Mouse (Mus musculus) forebrain, postnatal 0 days (tissue): ENCODE data around the gene Haus2. TPM values are rescaled to one million over a fixed set of nuclear protein-coding genes. Genes with fewer than 3 reads are reported as not detected.
"Not testable (repeated sequence)": the region's sequence is repeated elsewhere in the genome, so short reads cannot be mapped to it uniquely, and the experiment has no call there.

Source experiments
- ATAC-seq: fragments of 200-750 bp; cut with Nextera tagmentation; 2 replicates; pipeline ENCODE4 v1.8.0; 2017; ENCODE audit warnings: mild to moderate bottlenecking, moderate library complexity
- DNase-seq: peaks from one replicate; pipeline ENCODE4 v3.0.0-alpha.2; 2015
- H3K27ac ChIP-seq: fragments of 300-500 bp; sonication (generic); 2 replicates; pipeline ENCODE4 v1.5.1; 2014; ENCODE audit warnings: low read depth, mild to moderate bottlenecking, antibody characterized with exemption, low read length, moderate library complexity, mixed read lengths
- H3K27me3 ChIP-seq: fragments of 300-500 bp; sonication (generic); 2 replicates; pipeline ENCODE4 v1.6.1; 2014; ENCODE audit warnings: mild to moderate bottlenecking, low read length, mixed read lengths; ENCODE audit not compliant: insufficient read depth
- H3K36me3 ChIP-seq: fragments of 300-500 bp; sonication (generic); 2 replicates; pipeline ENCODE4 v1.6.1; 2014; ENCODE audit warnings: mild to moderate bottlenecking, moderate library complexity; ENCODE audit not compliant: insufficient read depth
- H3K4me1 ChIP-seq: fragments of 300-500 bp; sonication (generic); 2 replicates; pipeline ENCODE4 v1.6.1; 2014; ENCODE audit warnings: antibody characterized with exemption; ENCODE audit not compliant: insufficient read depth
- H3K4me2 ChIP-seq: fragments of 300-500 bp; sonication (generic); 2 replicates; pipeline ENCODE4 v1.6.1; 2014; ENCODE audit warnings: low read depth, mild to moderate bottlenecking, moderate library complexity
- H3K4me3 ChIP-seq: fragments of 300-500 bp; sonication (generic); 2 replicates; pipeline ENCODE4 v1.5.1; 2014; ENCODE audit warnings: low read depth, low read length, mixed read lengths
- H3K9ac ChIP-seq: fragments of 300-500 bp; sonication (generic); 2 replicates; pipeline ENCODE4 v1.6.1; 2014; ENCODE audit warnings: mild to moderate bottlenecking
- H3K9me3 ChIP-seq: fragments of 300-500 bp; sonication (generic); 2 replicates; pipeline ENCODE4 v1.6.1; 2016; ENCODE audit warnings: low read length
- CTCF ChIP-seq: sonication (generic); IDR thresholded peaks from 2 replicates; pipeline ENCODE4 v1.5.1; 2016; ENCODE audit warnings: antibody characterized with exemption, control low read depth, low read depth
- WGBS: fragments of 180-500 bp; shearing (Covaris S2); extraction: QIAGEN DNeasy Blood & Tissue Kit; methylation state at CpG from one replicate; pipeline ENCODE4 v1.1.7; 2014; 5-methylcytosine and 5-hydroxymethylcytosine counted together
- polyA plus RNA-seq: library from polyadenylated mRNA; unstranded; fragments of >200 nt; fragmentation: Nextera tagmentation; extraction: Ambion mirVana; gene quantifications from 2 replicates; pipeline ENCODE4 v1.2.1, GENCODE M21; 2015
- total RNA-seq: library from RNA; depleted of rRNA; stranded (reverse); fragments of >200 nt; gene quantifications from 2 replicates; pipeline ENCODE4 v1.2.3, GENCODE M21; 2014; rRNA removed

Haus2 gene
- total RNA-seq: 30.6 and 33.8 TPM in 2 replicates
- 20.5 and 36.8 TPM in 2 replicates for polyA plus RNA-seq

DNA sequence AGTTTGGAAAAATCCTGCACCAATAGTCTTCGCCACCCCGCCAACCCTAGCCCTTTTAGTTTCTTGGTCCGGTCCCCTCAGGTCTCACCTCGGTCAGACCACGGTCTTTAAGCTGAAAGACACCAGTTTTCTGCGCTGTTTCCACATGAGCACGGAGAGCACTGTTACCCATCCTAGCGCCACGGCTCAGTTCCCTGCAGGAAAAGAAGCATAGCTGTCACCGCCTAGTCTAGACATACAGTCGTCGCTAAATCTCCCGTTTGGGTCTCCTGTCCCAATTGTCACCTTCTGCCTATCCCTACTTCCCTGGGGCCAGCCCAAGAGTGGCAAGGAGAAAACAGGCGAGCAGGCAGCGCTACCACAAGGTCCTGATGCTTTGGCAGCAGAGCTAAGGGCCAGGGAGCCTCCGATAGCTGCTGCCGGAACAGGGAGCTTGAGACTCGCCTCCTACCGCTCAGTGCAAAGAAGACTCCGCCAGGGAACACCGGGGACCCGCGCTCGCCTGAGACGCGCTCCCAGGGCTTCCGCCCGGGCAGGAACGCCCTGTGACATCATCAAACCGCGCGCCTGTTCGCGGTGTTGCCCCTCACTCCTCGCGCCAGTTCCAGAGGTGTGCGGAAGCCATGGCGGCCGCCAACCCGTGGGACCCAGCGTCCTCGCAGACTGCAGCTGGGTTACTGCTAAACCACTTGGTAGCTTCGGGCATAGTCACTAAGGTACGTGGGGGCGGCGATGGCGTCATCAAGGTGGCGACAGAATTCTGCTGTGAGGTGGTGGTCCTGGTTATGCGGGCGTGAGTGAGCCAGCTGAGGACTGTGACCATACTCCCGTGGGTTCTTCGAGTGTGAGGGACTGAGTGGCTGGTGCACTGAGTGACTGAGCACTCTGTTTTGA is at the start of gene Haus2, which contains the start of gene Lrrc57:
Gene Haus2 (plus strand): TSS at position 554 of the 894 bp plus-strand sequence.
Gene Lrrc57 (minus strand): TSS at position 691 of the 894 bp plus-strand sequence.
- H3K27me3 ChIP-seq: no peaks in the 10 kb centered on the region
- peaks cover 8% of the 10 kb centered on the region for H3K4me1 ChIP-seq
- H3K36me3 ChIP-seq: peaks cover 13% of the 10 kb centered on the region
- peak; percentile 97 for ATAC-seq
- peak within 1 kb of the TSS; percentile 54 for H3K4me2 ChIP-seq
- peak within 1 kb of the TSS; percentile 84 for H3K27ac ChIP-seq
- peak; percentile 44 for TF ChIP-seq CTCF
- H3K4me3 ChIP-seq: peak within 1 kb of the TSS; percentile 64
- WGBS: 1% methylated on average over 52 of the region's 52 CpGs
- peak; percentile 94 for DNase-seq
- H3K9ac ChIP-seq: peak within 1 kb of the TSS; percentile 74
- H3K9me3 ChIP-seq: no peaks in the 10 kb centered on the region

DNA sequence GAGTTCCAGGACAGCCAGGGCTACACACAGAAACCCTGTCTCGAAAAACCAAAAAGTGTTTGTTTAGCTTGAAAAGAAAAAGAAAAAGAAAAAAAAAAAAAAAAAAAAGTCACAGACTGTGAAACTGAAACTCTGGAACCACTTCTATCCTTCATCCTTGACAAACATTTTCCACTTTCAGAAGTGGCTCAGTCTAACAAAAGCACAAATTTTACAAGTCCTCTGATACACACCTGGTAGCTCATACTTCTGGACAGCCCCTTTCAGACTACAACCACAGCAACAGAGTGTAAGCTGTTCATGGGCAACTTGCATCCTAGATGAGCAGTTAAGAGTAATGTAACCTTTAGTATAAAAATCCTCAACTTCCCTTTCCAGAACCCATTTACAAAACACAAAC is 47.7 kb upstream of the Haus2 start:
- H3K27me3 ChIP-seq: no peaks in the 10 kb centered on the region
- DNase-seq (no peak), ATAC-seq (no peak)
- no peak overlapping the region for H3K27ac ChIP-seq
- TF ChIP-seq CTCF: no peak
- no peak overlapping the region for H3K9ac ChIP-seq
- H3K9me3 ChIP-seq: no peaks in the 10 kb centered on the region
- H3K4me2 ChIP-seq: no peak overlapping the region
- H3K4me3 ChIP-seq: no peak overlapping the region
- no peaks in the 10 kb centered on the region for H3K36me3 ChIP-seq
- H3K4me1 ChIP-seq: peaks cover 7% of the 10 kb centered on the region; the same call in 1 of the 2 replicates
- WGBS: 100% methylated on average over 1 of the region's 1 CpGs

DNA sequence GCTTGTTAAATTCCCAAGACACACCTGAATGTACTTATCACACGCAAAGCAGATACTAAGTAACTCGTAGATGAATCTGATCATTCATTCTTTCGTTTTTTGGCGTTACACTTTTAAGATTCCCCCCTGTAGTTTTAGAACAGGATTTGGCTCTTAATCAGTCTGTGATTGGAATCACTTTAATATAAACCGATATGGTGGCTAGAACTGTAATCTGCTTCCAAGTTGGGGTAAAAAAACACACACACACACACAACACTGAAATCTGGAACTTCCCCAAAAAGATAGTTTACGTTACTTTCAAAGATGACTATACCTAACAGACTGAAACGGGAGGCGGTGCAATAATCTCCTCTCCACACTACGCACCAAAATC is 46.3 kb upstream of the Haus2 start:
- no peak for TF ChIP-seq CTCF
- Histone ChIP-seq H3K4me3 (peak overlapping the region; percentile 95), H3K27ac (no peak overlapping the region), H3K36me3 (no peaks in the 10 kb centered on the region), H3K27me3 (no peaks in the 10 kb centered on the region), H3K9me3 (no peaks in the 10 kb centered on the region), H3K4me1 (peaks cover 7% of the 10 kb centered on the region; the same call in 1 of the 2 replicates), H3K4me2 (peak overlapping the region; percentile 73), H3K9ac (peak overlapping the region; percentile 97)
- WGBS: 24% methylated on average over 9 of the region's 9 CpGs
- no peak for DNase-seq
- no peak for ATAC-seq

DNA sequence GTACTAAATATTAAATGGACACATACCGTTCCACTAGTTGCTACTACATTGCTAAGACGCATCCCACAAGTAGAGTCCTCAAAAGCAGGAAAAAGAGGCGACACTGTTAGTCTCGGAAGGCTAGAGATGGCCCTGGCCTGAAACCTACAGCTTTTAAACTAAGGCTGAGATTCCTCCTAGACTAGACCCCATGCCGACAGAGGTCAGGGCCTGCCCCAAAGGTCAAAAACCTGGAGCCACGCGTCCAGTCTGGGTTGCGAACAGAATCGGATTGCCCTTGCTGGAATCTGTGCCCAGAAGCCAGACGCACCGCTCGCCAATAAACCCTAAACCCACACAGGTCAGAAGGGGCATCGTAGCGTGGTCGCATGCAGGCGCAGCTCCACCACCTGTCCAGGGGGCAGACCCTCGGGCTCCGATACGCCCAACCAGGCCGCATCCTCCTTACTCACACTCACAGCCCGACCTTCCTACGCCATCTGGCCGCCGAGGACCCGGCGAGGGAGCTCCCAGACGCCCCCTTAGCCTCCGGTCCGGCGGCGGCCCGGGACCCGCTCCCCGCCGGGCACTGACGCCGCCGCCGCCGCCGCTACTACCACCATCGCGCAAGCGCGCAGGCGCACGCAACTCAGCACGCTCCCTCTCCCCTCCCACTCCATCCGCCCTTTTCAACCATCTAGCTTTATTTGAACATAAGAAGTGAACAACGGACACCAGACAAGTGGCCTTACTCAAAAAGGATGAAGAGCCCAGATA is 45.8 kb upstream of the Haus2 start, which contains the start of gene Zfp106:
Gene Zfp106 (minus strand): TSS at position 609 of the 756 bp plus-strand sequence.
- peak within 1 kb of the TSS; percentile 73 for H3K4me2 ChIP-seq
- H3K9ac ChIP-seq: peak within 1 kb of the TSS; percentile 97
- peaks cover 7% of the 10 kb centered on the region; the same call in 1 of the 2 replicates for H3K4me1 ChIP-seq
- ATAC-seq (peak; percentile 93), DNase-seq (peak; percentile 92)
- peak within 1 kb of the TSS; percentile 62 for H3K27ac ChIP-seq
- no peaks in the 10 kb centered on the region for H3K27me3 ChIP-seq
- WGBS: under 1% methylated on average over 49 of the region's 50 CpGs
- H3K36me3 ChIP-seq: no peaks in the 10 kb centered on the region
- no peak; the same call in 1 of the 2 replicates for TF ChIP-seq CTCF
- H3K4me3 ChIP-seq: peak within 1 kb of the TSS; percentile 95
- H3K9me3 ChIP-seq: no peaks in the 10 kb centered on the region

DNA sequence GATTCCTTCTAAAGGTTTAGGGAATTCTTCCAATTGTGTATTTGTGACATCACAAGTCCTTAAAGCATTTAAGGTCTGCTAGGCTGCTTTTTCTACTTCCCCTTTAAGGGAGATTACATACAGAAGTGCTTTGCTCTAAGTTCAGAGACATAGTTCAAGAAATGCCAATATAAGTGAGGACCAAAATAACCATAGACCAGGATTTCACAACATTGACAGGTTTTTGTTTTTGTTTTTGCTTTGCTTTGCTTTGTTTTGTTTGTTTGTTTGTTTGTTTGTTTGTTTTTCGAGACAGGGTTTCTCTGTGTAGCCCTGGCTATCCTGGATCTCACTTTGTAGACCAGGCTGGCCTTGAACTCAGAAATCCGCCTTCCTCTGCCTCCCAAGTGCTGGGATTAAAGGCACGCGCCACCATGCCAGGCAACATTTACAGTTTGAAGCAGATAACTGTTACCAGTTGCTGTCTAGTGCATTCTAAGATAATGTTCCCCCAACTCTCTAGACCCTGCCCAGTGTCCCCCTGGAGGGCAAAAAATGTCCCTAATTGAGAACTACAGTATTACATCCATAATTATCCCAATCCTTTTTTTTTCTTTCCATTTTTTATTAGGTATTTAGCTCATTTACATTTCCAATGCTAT is 44.5 kb upstream of the Haus2 start:
- not testable (repeated sequence) for H3K4me3 ChIP-seq, H3K4me2 ChIP-seq, H3K27me3 ChIP-seq, H3K4me1 ChIP-seq, H3K27ac ChIP-seq, H3K36me3 ChIP-seq, ATAC-seq, DNase-seq, H3K9ac ChIP-seq, H3K9me3 ChIP-seq
- 96% methylated on average over 4 of the region's 4 CpGs for WGBS

DNA sequence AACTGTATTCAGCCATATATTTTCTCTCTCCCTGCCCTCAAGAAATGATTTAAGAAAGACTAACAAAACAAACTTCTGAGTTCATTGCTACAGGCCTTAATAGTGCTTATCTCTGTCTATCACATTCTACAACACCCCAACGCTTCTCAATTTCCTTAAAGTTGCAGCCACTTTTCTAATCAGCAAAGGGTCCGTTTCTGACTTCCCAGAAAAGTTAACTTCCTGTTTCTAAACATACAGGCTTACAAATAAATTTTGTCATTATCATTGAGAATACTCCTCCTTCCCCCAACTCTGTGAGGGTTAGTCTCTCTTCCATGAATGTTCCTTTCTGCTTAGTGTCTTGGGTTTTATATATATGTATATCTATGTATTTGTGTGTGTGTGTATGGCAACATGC is 43.8 kb upstream of the Haus2 start:
- H3K4me3 ChIP-seq: no peak overlapping the region
- peaks cover 7% of the 10 kb centered on the region; the same call in 1 of the 2 replicates for H3K4me1 ChIP-seq
- no peak for DNase-seq
- no peaks in the 10 kb centered on the region for H3K36me3 ChIP-seq
- ATAC-seq: no peak
- H3K27ac ChIP-seq: no peak overlapping the region
- no peaks in the 10 kb centered on the region for H3K27me3 ChIP-seq
- no peak overlapping the region for H3K4me2 ChIP-seq
- TF ChIP-seq CTCF: no peak
- H3K9ac ChIP-seq: no peak overlapping the region
- WGBS: 91% methylated on average over 2 of the region's 2 CpGs
- no peaks in the 10 kb centered on the region for H3K9me3 ChIP-seq
